Mouse (Mus musculus) lung, postnatal 0 days (tissue): ENCODE results near the gene Itga7.
"Not testable (repeated sequence)": the region's sequence is repeated elsewhere in the genome, so short reads cannot be mapped to it uniquely, and the experiment has no call there.

Experiments
- CTCF ChIP-seq: IDR thresholded peaks from 2 replicates; pipeline ENCODE4 v1.5.1; 2016; ENCODE audit warnings: antibody characterized with exemption, mild to moderate bottlenecking
- EP300 ChIP-seq: IDR thresholded peaks from 2 replicates; pipeline ENCODE4 v1.6.1; 2016; ENCODE audit warnings: antibody characterized with exemption, mild to moderate bottlenecking, control low read depth

- TF ChIP-seq CTCF, EP300: not testable (repeated sequence)
Observed at GRCm38 (mm10) chr10:128990129-128990850, 56.7 kb downstream of the Itga7 start.
